Mouse (Mus musculus) layer of hippocampus, adult 18-20 months (tissue): ENCODE results near the gene Popdc2. TPM values are rescaled to one million over a fixed set of nuclear protein-coding genes. Genes with fewer than 3 reads are reported as not detected.
A peak's percentile ranks its signal among the peaks of the same experiment; 100 is the strongest.
"Not testable (repeated sequence)": the region's sequence is repeated elsewhere in the genome, so short reads cannot be mapped to it uniquely, and the experiment has no call there.

Source experiments
- DNase-seq, 2 experiments: peaks; one replicate each; pipeline ENCODE4 v3.0.0; 2022; ENCODE audit warnings: low spot score in 2 of 2
- long read RNA-seq: library from polyadenylated mRNA; stranded (forward); transcript quantifications from one replicate; pipeline ENCODE4 v2.0.0, GENCODE M21; 2021
- total RNA-seq, 2 experiments: library from RNA; stranded (reverse); gene quantifications; 2 replicates each; pipeline ENCODE4 v1.2.3; 2021

Gene Popdc2
- total RNA-seq: under 1 TPM; 0.20 to 0.66 TPM
- long read RNA-seq, partial matches to known transcripts: 0 of 1 reads
- long read RNA-seq, other reads (novel, unspliced or antisense): 1 of 1 reads

GRCm38 (mm10) chr16:38361933-38362332, at the start of gene Popdc2:
Popdc2 (plus strand) TSS chr16:38362209.
- DNase-seq: no peak

DNA sequence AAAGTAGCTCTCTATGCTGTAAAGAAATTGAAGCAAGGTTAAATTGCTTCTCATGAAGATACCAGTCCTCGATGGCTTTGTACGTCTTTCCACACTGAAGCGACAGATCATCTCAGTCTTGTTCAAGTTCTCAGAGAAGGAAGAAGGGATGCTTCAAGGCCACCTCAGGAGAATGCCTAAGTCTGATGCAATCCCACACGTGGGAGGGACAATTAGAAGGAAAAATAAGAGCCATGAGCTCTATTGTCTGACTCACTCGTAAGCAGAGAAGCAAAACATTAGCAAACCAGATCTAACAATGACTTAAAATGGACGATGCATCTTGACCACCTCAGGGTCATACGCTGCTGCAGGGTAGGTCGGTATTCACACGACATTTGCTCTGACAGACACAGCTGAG, 43.5 kb upstream of the Popdc2 start:
- no peak for DNase-seq

GRCm38 (mm10) chr16:38319087-38319486, 42.9 kb upstream of the Popdc2 start:
- no peak for DNase-seq

GRCm38 (mm10) chr16:38321452-38321935, 40.5 kb upstream of the Popdc2 start:
- DNase-seq: peak; percentile 48 to 76

GRCm38 (mm10) chr16:38324311-38324710, 37.7 kb upstream of the Popdc2 start:
- no peak for DNase-seq

DNA sequence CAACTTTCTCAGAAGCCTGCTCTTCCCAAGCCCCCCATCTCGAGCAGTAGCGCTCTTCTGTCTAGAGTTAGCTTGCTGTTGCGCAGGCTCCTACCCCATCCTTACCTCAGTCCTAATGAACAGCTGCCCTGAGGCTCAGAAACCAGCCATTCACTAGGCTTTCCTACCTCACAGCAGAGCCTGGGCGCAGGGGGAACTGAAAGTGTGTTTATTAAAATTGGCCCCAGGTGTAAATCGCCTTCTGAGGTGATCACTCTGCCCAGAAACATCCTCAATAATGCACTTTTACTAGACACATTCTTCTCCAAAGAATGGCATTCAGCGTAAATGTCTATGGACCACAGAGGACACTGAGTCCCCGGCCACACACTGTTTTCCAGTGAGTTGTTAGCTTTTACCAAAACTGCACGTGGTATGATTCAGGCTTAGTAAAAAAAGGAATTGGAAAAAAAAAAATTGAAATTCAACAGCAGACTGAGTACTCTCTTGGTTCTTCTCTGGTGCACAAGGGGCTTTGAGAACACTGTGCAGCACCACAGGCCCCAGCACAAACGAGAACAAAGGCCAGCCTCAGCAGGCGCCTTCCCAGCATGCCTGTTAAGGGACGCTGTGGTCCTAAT, 35.1 kb upstream of the Popdc2 start:
- DNase-seq: no peak

DNA sequence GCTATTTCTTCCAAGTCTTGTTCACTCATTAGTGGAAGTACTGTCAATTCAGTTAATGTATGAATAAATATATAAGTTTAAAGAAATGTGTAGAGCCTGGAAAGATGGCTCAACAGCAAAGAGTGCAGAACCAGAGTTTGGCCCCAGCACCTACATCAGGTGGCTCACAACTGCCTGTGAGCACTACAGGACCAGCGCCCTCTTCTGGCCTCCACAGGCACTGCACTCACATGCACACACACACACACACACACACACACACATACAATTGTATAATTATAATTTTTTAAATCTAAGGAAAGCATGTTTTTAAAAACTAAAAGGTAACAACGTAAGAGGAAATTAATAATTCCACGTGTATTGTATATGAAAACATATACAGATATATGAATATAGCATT, 32.7 kb upstream of the Popdc2 start:
- no peak for DNase-seq

DNA sequence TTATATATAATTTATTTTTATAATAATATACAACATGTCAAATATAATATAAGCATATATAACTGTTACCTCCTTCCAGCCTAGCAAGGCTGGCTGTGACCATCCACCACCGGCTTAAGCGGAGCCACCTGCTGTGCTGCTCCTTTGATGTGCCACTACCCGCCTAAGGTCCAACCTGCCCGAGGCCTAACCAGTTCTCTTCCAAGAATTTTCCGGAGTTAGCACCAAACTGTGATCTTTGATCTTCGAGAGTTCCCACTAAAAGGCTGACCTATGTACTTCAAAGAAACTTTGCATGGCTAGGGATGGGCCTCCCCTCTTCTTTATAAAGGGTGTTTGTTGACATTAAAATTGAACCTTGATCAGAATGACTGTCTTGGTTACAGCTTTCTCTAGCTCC, 27.6 kb upstream of the Popdc2 start:
- DNase-seq: no peak

DNA sequence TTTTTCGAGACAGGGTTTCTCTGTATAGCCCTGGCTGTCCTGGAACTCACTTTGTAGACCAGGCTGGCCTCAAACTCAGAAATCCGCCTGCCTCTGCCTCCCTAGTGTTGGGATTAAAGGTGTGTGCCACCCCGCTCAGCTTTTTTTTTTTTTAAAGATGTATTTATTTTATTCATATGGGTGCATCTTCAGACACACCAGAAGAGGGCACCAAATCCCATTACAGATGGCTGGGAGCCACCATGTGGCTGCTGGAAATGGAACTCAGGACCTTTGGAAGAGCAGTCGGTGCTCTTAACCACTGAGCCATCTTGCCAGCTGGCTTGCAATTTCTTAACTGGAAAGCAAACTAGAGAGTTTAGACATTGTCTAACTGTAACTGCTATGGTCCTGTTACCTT, 23.9 kb upstream of the Popdc2 start:
- not testable (repeated sequence) for DNase-seq

- DNase-seq: peak; percentile 59 to 79
Measured at GRCm38 (mm10) chr16:38341396-38342324, 20.3 kb upstream of the Popdc2 start, which contains the start of gene Maats1. Maats1 (minus strand) TSS chr16:38342143.

- no peak for DNase-seq
Measured at GRCm38 (mm10) chr16:38344941-38345725, 16.9 kb upstream of the Popdc2 start.

DNA sequence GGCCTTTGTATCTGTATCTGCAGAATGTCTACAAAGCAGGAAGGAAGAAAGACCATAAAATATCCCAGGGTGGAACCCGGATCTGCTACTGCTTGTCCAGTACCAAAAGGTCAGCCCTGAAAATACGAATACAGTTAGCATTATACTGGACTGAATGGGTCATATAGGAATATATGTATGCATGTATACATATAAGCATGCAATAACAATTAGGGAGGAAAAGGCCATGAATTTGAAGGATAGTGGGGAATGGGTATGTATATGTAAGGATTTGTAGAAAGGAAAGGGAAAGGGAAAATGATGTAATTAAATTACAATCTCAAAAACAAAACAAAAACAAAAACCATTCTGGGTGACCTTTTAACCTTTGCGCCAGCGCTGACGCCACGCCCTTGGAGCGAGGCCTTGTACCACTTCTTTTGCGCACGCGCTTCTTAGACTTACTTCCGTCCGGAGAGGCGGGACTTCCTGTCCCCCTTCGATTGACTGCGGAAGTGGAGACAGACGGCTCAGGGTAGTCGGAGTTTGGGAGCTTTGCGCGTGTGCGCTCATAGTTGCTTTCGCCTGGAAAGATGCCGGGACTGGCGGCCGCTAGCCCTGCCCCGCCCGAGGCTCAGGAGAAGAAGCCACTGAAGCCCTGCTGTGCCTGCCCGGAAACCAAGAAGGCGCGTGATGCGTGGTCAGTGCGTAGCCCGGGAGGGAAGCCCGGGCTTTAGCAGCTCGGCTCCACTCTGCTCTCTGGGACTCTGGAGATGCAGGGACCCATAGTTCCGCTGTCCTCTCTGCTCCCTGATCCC, 15.3 kb upstream of the Popdc2 start, which contains the start of the genes Cox17 and Gm21987:
TSS of gene Cox17 (plus strand) at position 463 of the 797 bp plus-strand sequence.
TSS of gene Gm21987 (plus strand) at position 512 of the 797 bp plus-strand sequence.
- DNase-seq: peak; percentile 90 to 96

GRCm38 (mm10) chr16:38347588-38347987, 14.4 kb upstream of the Popdc2 start:
- no peak for DNase-seq

- no peak for DNase-seq
Measured at GRCm38 (mm10) chr16:38348217-38348761, 13.7 kb upstream of the Popdc2 start.

- DNase-seq: no peak
Measured at GRCm38 (mm10) chr16:38349881-38350280, 12.1 kb upstream of the Popdc2 start.

GRCm38 (mm10) chr16:38350361-38350855, 11.6 kb upstream of the Popdc2 start:
- DNase-seq: no peak

- no peak for DNase-seq
Measured at GRCm38 (mm10) chr16:38350939-38351338, 11.1 kb upstream of the Popdc2 start.

GRCm38 (mm10) chr16:38352031-38352430, 10.0 kb upstream of the Popdc2 start:
- DNase-seq: no peak

DNA sequence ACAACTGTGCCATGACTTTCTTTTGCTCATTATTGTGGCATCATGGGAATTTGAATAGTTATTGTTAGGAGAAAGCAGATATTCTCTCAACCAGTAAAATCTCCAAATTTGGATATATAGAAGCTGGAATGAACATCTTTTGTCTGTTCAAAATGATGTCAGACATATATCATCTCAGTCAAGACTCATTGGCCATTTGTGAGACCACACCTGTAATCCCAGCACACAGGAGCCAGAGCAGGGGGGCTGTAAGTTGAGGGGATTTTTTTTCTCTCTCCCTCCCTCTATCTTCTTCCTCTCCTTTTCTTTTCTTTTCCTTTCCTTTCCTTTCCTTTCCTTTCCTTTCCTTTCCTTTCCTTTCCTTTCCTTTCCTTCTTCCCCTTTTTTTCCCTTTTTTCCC, 9.2 kb upstream of the Popdc2 start:
- DNase-seq: no peak

DNA sequence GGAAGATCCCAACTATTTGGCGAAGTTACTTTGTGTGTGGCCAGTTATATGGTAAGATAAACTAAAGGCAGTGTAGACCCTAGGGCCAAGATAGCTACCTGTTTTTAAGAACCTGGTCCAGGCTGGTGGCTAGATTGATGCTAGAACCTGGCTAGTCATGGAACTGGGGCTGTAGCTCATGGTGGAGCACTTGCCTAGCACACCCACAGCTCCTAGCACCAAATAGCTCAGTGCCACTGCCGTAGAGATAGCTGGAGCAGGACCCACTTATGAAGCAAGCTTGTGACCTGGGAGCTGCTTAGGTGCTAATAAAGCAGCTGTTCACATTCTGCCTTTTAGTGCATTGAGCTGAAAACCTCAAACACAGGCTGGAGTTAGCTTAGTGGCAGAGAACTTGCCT, 8.4 kb upstream of the Popdc2 start:
- DNase-seq: no peak
